Mouse (Mus musculus): ENCODE measurements around the gene Tmem274.

Tmem274 gene

GRCm38 (mm10) chr4:149484566-149484965 is 7.4 kb downstream of the Tmem274 start:
- no peak for DNase-seq

GRCm38 (mm10) chr4:149485053-149485824 is 8.1 kb downstream of the Tmem274 start, which contains the start of the genes Nmnat1 and Lzic:
Nmnat1 (minus strand) TSS chr4:149485202.
Lzic (plus strand) TSS chr4:149485229.
- DNase-seq, result peak; percentile 95 to 96

GRCm38 (mm10) chr4:149485825-149486206 is 8.6 kb downstream of the Tmem274 start:
- peak; percentile 14 to 31 for DNase-seq

GRCm38 (mm10) chr4:149487729-149488128 is 10.6 kb downstream of the Tmem274 start:
- DNase-seq, result no peak

GRCm38 (mm10) chr4:149489415-149490240 is 12.4 kb downstream of the Tmem274 start:
- DNase-seq, result no peak

DNA sequence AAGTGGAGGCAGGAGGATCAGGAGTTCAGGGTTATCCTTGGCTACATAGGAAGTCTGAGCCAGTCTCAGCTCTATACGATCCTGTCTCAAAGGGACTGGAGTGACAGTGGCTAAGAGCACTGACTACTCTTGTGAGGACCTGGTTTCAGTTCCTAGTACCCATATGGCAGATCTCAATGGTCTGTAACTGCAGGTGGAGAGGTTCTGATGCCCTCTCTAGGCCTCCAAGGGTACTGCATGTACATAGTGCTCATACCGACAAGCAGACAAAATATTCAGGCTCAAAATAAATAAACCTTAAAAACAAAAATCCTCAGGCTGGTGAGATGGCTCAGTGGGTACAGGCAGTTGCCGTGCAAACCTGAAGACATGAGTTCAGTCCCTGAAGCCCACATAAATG is 14.0 kb downstream of the Tmem274 start:
- DNase-seq, result no peak

- no peak for DNase-seq
These were observed 19.4 kb downstream of the Tmem274 start for GRCm38 (mm10) chr4:149496612-149497011.

GRCm38 (mm10) chr4:149498901-149499300 is 21.7 kb downstream of the Tmem274 start:
- no peak for DNase-seq

DNA sequence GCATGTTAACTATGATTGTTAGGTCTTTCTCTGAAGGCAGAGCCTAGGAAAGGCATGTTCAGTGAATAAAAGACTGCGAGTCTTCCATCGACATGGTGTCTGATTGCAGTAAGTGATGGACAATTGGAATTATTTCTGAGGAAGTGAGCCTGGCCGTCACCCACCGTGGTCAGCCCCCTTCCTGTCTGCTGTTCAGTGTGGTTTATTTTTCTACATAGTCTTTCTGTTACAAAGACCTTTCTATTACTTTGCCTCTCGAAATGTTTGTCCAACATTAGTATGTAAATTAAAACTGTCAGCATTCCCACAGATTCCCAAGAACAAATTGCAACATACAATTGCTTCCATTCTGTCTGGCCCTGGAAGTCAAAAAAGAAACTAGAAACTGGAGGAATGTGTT is 22.6 kb downstream of the Tmem274 start:
- no peak for DNase-seq

GRCm38 (mm10) chr4:149504363-149504762 is 27.2 kb downstream of the Tmem274 start:
- no peak for DNase-seq

- no peak for DNase-seq
These were observed 27.7 kb downstream of the Tmem274 start for GRCm38 (mm10) chr4:149504858-149505257.

- no peak for DNase-seq
These were observed 28.2 kb downstream of the Tmem274 start for GRCm38 (mm10) chr4:149505261-149505967.

DNA sequence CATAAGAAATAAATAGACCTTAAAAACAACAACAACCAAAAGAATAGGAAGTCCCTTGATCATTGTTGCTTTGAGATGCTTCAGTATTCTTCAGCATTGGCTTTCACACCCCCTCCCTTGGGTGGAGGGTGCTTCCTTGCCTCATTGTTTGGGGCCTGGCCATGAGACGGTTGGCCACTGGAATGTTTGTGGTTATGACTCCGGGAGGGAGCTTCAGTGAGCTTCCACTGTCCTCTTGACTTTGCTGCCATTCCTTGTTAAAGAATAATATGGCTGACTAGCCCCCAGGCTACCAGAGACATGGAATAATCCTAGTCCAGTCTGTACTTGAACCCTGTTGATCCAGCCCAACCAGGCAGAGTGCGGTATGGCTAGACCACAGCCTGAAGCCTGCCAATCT is 29.7 kb downstream of the Tmem274 start:
- no peak for DNase-seq

- DNase-seq, result no peak
These were observed 34.1 kb downstream of the Tmem274 start for GRCm38 (mm10) chr4:149511221-149511646.

DNA sequence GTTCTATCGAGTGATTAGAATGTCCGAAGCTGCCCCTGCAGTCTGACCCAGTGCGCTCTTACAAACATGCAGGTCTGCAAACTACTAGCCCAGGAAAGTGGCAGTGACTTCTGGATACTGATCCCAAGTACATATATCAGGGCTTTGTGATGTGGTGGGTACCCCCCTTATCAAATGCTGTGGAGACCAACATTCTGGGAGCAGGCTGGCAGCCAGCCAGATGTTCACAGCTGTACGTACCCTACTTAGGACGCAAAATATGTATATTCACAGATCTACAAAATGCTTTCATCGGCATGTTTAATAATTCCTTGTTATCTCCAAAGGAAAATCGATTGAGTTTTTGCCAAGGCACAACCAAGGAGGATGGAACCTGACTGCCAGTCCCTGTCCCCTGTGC is 34.9 kb downstream of the Tmem274 start:
- no peak for DNase-seq

GRCm38 (mm10) chr4:149515706-149516105 is 38.5 kb downstream of the Tmem274 start:
- no peak for DNase-seq

DNA sequence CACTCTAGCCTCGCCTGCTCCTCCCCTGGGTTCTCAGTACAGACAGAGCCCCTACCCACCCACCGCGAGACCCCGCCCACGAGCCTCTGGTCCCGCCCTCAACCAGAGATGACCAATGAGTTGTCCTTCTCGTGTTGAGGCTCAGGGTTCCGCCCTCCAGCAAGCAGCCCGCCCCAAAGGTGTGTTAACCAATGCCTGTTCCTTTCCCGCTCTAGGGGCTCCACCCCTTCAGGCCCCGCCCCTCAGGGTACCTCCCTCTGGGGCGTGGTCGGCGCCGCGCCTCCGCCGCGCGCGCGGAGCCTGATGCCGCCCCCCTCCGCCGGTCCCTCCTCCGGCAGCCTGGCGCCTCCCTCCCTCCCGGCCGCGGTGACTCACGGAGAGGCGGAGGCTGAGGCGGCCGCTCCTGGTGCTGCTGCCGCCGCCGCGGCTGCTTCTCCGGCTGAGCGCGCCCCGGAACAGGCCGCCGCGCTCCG is 40.7 kb downstream of the Tmem274 start, which contains the start of gene Ctnnbip1:
Gene Ctnnbip1 (plus strand): TSS at position 369 of the 473 bp plus-strand sequence.
- DNase-seq, result peak; percentile 96 to 97

DNA sequence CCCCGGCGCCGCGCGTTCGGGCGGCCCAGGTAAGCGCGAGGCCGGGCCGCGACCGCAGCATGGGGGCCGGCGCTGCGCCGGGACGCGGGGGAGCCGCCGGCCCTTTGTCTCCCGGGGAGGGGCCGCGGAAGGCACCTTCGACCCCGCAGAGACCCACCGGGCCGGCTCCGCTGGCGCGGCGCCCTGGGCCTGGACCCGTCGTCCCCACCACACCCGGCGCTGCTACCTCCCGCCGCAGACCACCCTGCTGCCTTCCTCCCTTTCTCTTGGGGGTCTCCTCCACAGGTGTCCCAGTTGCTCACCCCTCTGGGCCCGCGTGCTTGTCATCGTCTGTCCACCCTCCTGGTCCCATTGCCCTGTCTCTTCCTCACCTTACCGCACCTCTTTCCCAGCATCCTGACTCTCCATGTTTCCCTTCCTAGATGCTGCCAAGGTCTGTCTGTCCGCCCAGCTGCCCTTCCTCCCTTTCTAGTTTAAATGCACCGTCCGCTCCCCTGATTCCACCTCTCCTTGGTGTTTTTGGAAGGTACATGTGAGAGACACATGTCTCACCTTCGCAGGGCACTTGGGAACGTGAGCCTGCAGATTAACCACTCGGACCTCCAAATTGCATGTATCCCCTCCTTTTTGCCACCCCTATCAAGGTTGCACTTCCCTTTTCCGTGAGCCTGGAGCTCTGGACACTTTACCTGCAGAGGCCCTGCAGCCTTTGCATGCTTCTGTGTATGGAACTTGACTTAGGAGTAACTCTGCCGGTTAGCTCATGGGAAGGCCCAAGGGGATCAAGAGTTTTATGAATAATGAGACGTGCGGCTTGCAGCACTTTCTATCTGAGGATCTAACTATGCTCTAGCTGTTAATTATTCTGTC is 41.4 kb downstream of the Tmem274 start:
- peak in 1 of 2 experiments; percentile 60 for DNase-seq

- no peak for DNase-seq
These were observed 44.1 kb downstream of the Tmem274 start for GRCm38 (mm10) chr4:149521258-149521657.

DNA sequence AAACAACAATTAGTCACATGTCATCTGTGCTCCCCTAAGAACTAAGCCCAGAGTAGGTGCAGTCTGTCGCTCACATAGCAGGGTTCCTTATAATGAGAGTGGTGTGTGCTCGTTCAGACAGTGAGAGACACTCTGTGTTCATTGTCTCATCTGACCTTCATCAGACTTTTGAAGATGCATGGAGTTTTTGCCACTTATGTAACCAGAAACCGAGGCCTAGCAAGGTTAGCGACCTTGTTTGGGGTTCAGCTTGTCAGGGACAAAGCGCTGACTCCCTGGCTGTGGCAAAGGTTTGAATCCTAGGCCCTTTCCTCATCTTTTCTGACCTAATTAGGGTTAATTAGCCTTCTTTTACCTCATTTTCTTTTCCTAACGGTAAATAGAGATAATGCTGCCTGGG is 46.8 kb downstream of the Tmem274 start:
- no peak for DNase-seq

GRCm38 (mm10) chr4:149525170-149525569 is 48.0 kb downstream of the Tmem274 start:
- no peak for DNase-seq

DNA sequence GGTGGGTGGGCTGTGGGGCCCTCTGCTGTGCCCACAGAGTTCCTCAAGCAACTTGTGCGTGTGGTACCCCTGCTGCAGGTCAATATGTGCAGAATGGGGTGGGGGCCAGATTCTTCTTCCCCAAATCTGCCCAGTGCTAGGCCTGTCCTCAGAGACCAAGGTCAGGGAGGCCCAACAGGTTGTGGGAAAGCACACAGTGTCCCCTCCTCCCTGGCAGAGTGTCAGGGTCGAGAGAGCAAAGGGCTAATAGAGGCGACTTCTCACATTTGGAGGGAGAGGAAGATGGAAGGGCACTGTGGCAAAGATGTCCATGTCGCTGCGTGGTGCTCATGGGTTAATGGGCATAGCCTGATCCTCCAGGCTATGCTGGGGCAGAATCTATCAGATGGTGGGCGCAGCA is 48.6 kb downstream of the Tmem274 start:
- DNase-seq, result no peak

Measured in cerebellum, postnatal 14 days (tissue).